Mouse (Mus musculus) stomach, postnatal 0 days (tissue): ENCODE data around the gene Thap12. TPM values are rescaled to one million over a fixed set of nuclear protein-coding genes. Genes with fewer than 3 reads are reported as not detected.

Experiments used
- ATAC-seq: fragments of 200-750 bp; cut with Nextera tagmentation; 2 replicates; pipeline ENCODE4 v1.8.0; 2017; ENCODE audit not compliant: low FRiP score, low TSS enrichment
- DNase-seq: peaks from one replicate; pipeline ENCODE4 v3.0.0-alpha.2; 2016; ENCODE audit warnings: low spot score
- H3K27ac ChIP-seq: fragments of 300-500 bp; sonication (generic); replicated peaks from 2 replicates; pipeline ENCODE4 v1.5.1; 2014; ENCODE audit warnings: mild to moderate bottlenecking, control low read depth
- H3K27me3 ChIP-seq: fragments of 300-500 bp; sonication (generic); 2 replicates; pipeline ENCODE4 v1.6.1; 2014; ENCODE audit warnings: low read length; ENCODE audit not compliant: control insufficient read depth, insufficient read depth
- H3K36me3 ChIP-seq: fragments of 300-500 bp; sonication (generic); 2 replicates; pipeline ENCODE4 v1.6.1; 2014; ENCODE audit warnings: low read length, mixed read lengths; ENCODE audit not compliant: control insufficient read depth, insufficient read depth
- H3K4me1 ChIP-seq: fragments of 300-500 bp; sonication (generic); replicated peaks from 2 replicates; pipeline ENCODE4 v1.6.1; 2014; ENCODE audit warnings: antibody characterized with exemption; ENCODE audit not compliant: control insufficient read depth, insufficient read depth
- H3K4me2 ChIP-seq: fragments of 300-500 bp; sonication (generic); replicated peaks from 2 replicates; pipeline ENCODE4 v1.6.1; 2014; ENCODE audit warnings: low read depth, mild to moderate bottlenecking, control low read depth, moderate library complexity
- H3K4me3 ChIP-seq: fragments of 300-500 bp; sonication (generic); 2 replicates; pipeline ENCODE4 v1.5.1; 2014; ENCODE audit warnings: low read depth, low read length, control low read depth
- H3K9ac ChIP-seq: fragments of 300-500 bp; sonication (generic); 2 replicates; pipeline ENCODE4 v1.6.1; 2014; ENCODE audit warnings: mild to moderate bottlenecking, low read length, control low read depth, mixed read lengths
- H3K9me3 ChIP-seq: fragments of 300-500 bp; sonication (generic); 2 replicates; pipeline ENCODE4 v1.6.1; 2016; ENCODE audit warnings: low read length; ENCODE audit not compliant: control insufficient read depth
- CTCF ChIP-seq: IDR thresholded peaks from 2 replicates; pipeline ENCODE4 v1.5.1; 2016; ENCODE audit warnings: antibody characterized with exemption, low read depth, mild to moderate bottlenecking, moderate library complexity
- EP300 ChIP-seq: optimal IDR thresholded peaks from 2 replicates; pipeline ENCODE3; 2016; ENCODE audit warnings: antibody characterized with exemption
- WGBS: fragments of 180-500 bp; shearing (Covaris S2); extraction: QIAGEN DNeasy Blood & Tissue Kit; methylation state at CpG from one replicate; pipeline ENCODE4 v1.1.7; 2014; 5-methylcytosine and 5-hydroxymethylcytosine counted together
- polyA plus RNA-seq: library from polyadenylated mRNA; unstranded; fragments of >200 nt; fragmentation: Nextera tagmentation; extraction: Ambion mirVana; gene quantifications from 2 replicates; pipeline ENCODE4 v1.2.1, GENCODE M21; 2015

The Thap12 gene
- polyA plus RNA-seq, 1 experiment from 2014 or later: 33.3 TPM

DNA sequence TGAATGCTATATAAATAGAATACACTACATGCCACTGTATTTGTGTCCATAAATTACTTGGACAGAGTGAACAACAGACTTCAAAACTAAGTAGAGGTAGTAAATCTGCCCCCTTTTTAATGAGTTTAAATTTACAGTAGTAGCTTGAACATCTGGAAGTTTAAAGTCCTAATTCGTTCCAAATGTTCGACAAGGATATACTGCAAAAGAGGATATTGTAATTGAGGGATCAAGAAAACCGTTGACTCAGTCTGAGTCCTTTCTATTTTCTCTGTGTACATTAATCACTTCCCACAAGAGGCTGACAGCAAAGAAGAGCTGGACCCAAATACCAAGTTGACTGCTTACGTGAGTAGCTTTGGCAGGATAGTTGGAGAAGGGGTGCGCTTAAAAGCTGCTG, 18.3 kb downstream of the Thap12 start:
- H3K9me3 ChIP-seq: no peaks in the 10 kb centered on the region
- no peak for DNase-seq
- no peak for TF ChIP-seq EP300
- TF ChIP-seq CTCF: no peak
- H3K4me2 ChIP-seq: no peak overlapping the region
- ATAC-seq: no peak
- H3K27ac ChIP-seq: no peak overlapping the region
- H3K4me1 ChIP-seq: no peaks in the 10 kb centered on the region
- H3K4me3 ChIP-seq: no peak overlapping the region
- no peaks in the 10 kb centered on the region for H3K36me3 ChIP-seq
- no peak overlapping the region for H3K9ac ChIP-seq
- 27% methylated on average over 5 of the region's 5 CpGs for WGBS
- H3K27me3 ChIP-seq: no peaks in the 10 kb centered on the region

DNA sequence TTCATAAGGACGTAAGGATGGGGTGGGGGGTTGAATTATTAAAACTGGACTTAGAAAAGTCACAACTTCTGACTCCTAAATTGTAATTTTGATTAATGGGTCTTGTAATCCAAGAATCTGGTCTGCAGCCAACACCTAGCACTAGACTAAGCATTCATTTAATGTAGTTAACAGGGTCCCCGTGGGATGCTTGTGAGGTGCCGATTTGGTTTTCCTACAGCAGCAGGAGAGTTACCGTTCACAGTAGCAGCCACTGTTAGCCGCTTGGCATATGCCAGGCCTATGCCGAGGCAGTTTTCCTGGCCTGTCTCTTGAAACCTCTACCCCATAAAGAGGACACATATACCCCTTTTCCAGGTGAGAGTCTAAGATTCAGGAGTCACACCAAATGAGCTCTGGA, 18.7 kb downstream of the Thap12 start:
- no peaks in the 10 kb centered on the region for H3K4me1 ChIP-seq
- no peak for DNase-seq
- H3K4me2 ChIP-seq: no peak overlapping the region
- no peak overlapping the region for H3K9ac ChIP-seq
- no peaks in the 10 kb centered on the region for H3K36me3 ChIP-seq
- H3K9me3 ChIP-seq: no peaks in the 10 kb centered on the region
- H3K27ac ChIP-seq: no peak overlapping the region
- 47% methylated on average over 6 of the region's 6 CpGs for WGBS
- ATAC-seq: no peak
- TF ChIP-seq EP300 (no peak), CTCF (no peak)
- no peaks in the 10 kb centered on the region for H3K27me3 ChIP-seq
- H3K4me3 ChIP-seq: no peak overlapping the region

DNA sequence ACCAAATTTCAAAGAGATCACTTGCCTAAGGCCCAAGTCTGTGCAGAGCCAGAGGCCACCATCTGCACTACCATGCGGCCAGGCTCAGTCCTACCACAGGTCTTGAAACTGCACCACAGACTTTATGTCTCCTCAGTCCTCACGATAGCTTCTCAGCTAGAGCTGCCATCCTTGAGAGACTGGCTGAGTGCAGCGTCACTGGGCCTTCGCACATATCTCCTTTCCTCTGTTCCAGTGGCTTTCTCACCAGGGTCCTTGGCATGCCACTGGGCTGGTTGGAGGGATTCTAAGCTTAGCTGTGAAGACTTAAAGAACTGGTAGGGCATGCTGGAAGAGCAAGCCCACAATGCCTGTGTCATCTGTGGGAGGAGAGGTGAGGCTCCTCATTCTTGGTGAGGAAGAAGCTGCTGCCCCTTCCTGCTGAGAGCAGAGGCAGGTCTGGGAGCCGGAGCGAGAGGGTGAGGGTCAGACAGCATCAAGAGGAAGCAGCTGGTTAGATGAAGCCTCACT, 22.8 kb downstream of the Thap12 start:
- H3K4me2 ChIP-seq: no peak overlapping the region
- DNase-seq (no peak), ATAC-seq (no peak)
- H3K4me3 ChIP-seq: no peak overlapping the region
- H3K4me1 ChIP-seq: no peaks in the 10 kb centered on the region
- no peak overlapping the region for H3K27ac ChIP-seq
- H3K9me3 ChIP-seq: no peaks in the 10 kb centered on the region
- H3K36me3 ChIP-seq: no peaks in the 10 kb centered on the region
- TF ChIP-seq CTCF: no peak
- TF ChIP-seq EP300: no peak
- no peak overlapping the region for H3K9ac ChIP-seq
- 93% methylated on average over 6 of the region's 6 CpGs for WGBS
- no peaks in the 10 kb centered on the region for H3K27me3 ChIP-seq

GRCm38 (mm10) chr7:98727986-98728385, 25.1 kb downstream of the Thap12 start:
- DNase-seq: no peak

GRCm38 (mm10) chr7:98728499-98728898, 25.6 kb downstream of the Thap12 start:
- 64% methylated on average over 3 of the region's 3 CpGs for WGBS
- DNase-seq (no peak), ATAC-seq (no peak)
- no peak overlapping the region for H3K4me2 ChIP-seq
- no peak overlapping the region for H3K4me3 ChIP-seq
- no peak overlapping the region for H3K9ac ChIP-seq
- H3K36me3 ChIP-seq: no peaks in the 10 kb centered on the region
- no peak overlapping the region for H3K27ac ChIP-seq
- H3K4me1 ChIP-seq: no peaks in the 10 kb centered on the region
- TF ChIP-seq CTCF (no peak), EP300 (no peak)
- no peaks in the 10 kb centered on the region for H3K9me3 ChIP-seq
- no peaks in the 10 kb centered on the region for H3K27me3 ChIP-seq

More at GRCm38 (mm10) chr7:98727986-98728385, 25.1 kb downstream of the Thap12 start:
- H3K4me3 ChIP-seq: no peak overlapping the region
- ATAC-seq: no peak
- H3K4me2 ChIP-seq: no peak overlapping the region
- 88% methylated on average over 1 of the region's 1 CpGs for WGBS
- H3K36me3 ChIP-seq: no peaks in the 10 kb centered on the region
- H3K4me1 ChIP-seq: no peaks in the 10 kb centered on the region
- no peaks in the 10 kb centered on the region for H3K9me3 ChIP-seq
- no peak overlapping the region for H3K9ac ChIP-seq
- TF ChIP-seq CTCF (no peak), EP300 (no peak)
- no peaks in the 10 kb centered on the region for H3K27me3 ChIP-seq
- H3K27ac ChIP-seq: no peak overlapping the region

DNA sequence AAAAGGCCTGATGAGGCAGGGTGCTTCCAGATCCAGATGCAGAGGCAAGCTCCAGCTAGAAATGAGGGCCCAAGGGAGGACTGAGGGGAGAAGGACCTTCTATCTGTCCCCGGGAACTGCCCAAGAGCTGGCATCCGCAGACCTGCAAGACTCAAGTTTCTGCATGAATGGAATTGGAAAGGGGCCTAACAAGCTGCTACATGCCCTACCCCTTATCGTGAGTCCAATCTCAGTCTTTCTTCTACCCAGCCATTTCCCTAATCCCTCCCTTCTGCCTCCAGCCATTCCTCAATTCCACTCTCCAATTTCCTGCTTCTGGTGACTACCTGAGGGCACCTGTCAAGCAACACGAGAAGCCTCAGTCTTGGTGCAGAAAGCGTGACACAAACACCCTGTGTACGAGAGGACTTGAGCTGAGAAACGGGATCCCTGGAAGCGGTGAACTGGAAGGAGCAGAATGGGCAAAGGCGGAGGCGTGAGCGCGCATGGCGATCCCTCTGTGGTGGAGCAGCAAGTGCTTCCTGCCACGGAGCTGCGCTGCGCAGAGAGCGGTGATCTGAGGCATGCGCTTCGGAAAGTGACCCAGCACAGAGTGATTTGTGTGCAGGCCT, 26.9 kb downstream of the Thap12 start:
- Histone ChIP-seq H3K9me3 (no peaks in the 10 kb centered on the region), H3K4me2 (peak overlapping the region; percentile 34; the same call in 1 of the 2 replicates), H3K4me1 (no peaks in the 10 kb centered on the region), H3K27me3 (no peaks in the 10 kb centered on the region), H3K9ac (no peak overlapping the region), H3K27ac (no peak overlapping the region), H3K4me3 (no peak overlapping the region), H3K36me3 (no peaks in the 10 kb centered on the region)
- no peak for TF ChIP-seq EP300
- TF ChIP-seq CTCF: no peak
- DNase-seq (peak; percentile 35), ATAC-seq (0 out of 2 replicates have a peak, but pooled peaks have one; percentile 19)
- WGBS: 21% methylated on average over 19 of the region's 19 CpGs
